Mouse (Mus musculus): ENCODE measurements around the gene Gm20924.
"Not testable (repeated sequence)": the region's sequence is repeated elsewhere in the genome, so short reads cannot be mapped to it uniquely, and the experiment has no call there.

The Gm20924 gene

GRCm38 (mm10) chrY:65207427-65207826, at the start of gene Gm20924:
TSS of gene Gm20924 (minus strand) at chrY:65207527.
- DNase-seq = not testable (repeated sequence)

Data from right cerebral cortex, postnatal 25 days (tissue).